Mouse (Mus musculus) CH12.LX (cell line): ENCODE measurements at regions not wholly inside any gene's neighbourhood (a gene's known extent, or its start where the extent isn't known, plus 50 kb on each side); places are given as distances from the start of the nearest gene placed in this dataset.

Experiments
- DNase-seq: peaks from one replicate; pipeline ENCODE4 v3.0.0-alpha.2; 2013; ENCODE audit errors: extremely low read depth
- H3K27ac ChIP-seq: 2 replicates; pipeline ENCODE4 v1.5.1; 2012; ENCODE audit warnings: low read depth, mild to moderate bottlenecking, control low read depth, moderate library complexity; ENCODE audit not compliant: insufficient read depth
- H3K27me3 ChIP-seq: replicated peaks from 2 replicates; pipeline ENCODE3; 2012; ENCODE audit warnings: inconsistent platforms
- H3K36me3 ChIP-seq, 2 experiments: replicated peaks in 1 of 2; 2 replicates each; pipeline versions ENCODE3 to v1.6.1; 2012; ENCODE audit warnings: inconsistent platforms in 1 of 2, low read length in 1 of 2, mild to moderate bottlenecking in 1 of 2, mixed read lengths in 1 of 2, moderate library complexity in 1 of 2; ENCODE audit not compliant: control insufficient read depth in 1 of 2, insufficient read depth in 1 of 2
- H3K4me1 ChIP-seq, 2 experiments: 2 replicates each; pipeline ENCODE4 v1.6.1; 2012; ENCODE audit warnings: inconsistent platforms in 1 of 2, moderate library complexity in 1 of 2; ENCODE audit not compliant: insufficient read depth in 2 of 2, control insufficient read depth in 1 of 2
- H3K4me2 ChIP-seq: 2 replicates; pipeline ENCODE4 v1.6.1; 2012; ENCODE audit warnings: low read depth, mild to moderate bottlenecking, control low read depth; ENCODE audit not compliant: poor library complexity, insufficient read depth, severe bottlenecking
- H3K4me3 ChIP-seq, 3 experiments: fragments of 150-350 bp in 1 of 3; sonication (generic) in 1 of 3; replicated peaks in 1 of 3; 2 replicates each; pipeline versions ENCODE3 to v1.5.1; 2011 to 2012; ENCODE audit warnings: low read depth in 2 of 3, low read length in 2 of 3, mild to moderate bottlenecking in 2 of 3, moderate library complexity in 2 of 3, control low read depth in 1 of 3, improper control_type of control experiment in 1 of 3, inconsistent platforms in 1 of 3, mixed read lengths in 1 of 3; ENCODE audit not compliant: poor library complexity in 1 of 3
- H3K79me2 ChIP-seq: replicated peaks from 2 replicates; pipeline ENCODE4 v1.6.1; 2012; ENCODE audit warnings: mild to moderate bottlenecking, moderate library complexity; ENCODE audit not compliant: control insufficient read depth, poor library complexity, insufficient read depth, severe bottlenecking; ENCODE audit errors: extremely low read depth
- H3K9ac ChIP-seq: 2 replicates; pipeline ENCODE4 v1.6.1; 2012; ENCODE audit warnings: low read depth, mild to moderate bottlenecking, control low read depth, moderate library complexity; ENCODE audit not compliant: insufficient read depth
- H3K9me3 ChIP-seq: replicated peaks from 2 replicates; pipeline ENCODE3; 2012; ENCODE audit warnings: low read length, inconsistent platforms, mixed read lengths
- BHLHE40 ChIP-seq: IDR thresholded peaks from 2 replicates; pipeline ENCODE4 v1.6.1; 2011; ENCODE audit warnings: mild to moderate bottlenecking, low read depth, low read length, improper control_type of control experiment
- CHD1 ChIP-seq: IDR thresholded peaks from 2 replicates; pipeline ENCODE4 v1.6.1; 2012; ENCODE audit warnings: low read depth, low read length, improper control_type of control experiment, inconsistent platforms
- CTCF ChIP-seq, 2 experiments: IDR thresholded peaks in 1 of 2; conservative IDR thresholded peaks in 1 of 2; 2 replicates each; pipeline ENCODE4 v1.5.1; 2011 to 2012; ENCODE audit warnings: low read depth in 2 of 2, low read length in 2 of 2, improper control_type of control experiment in 1 of 2, inconsistent platforms in 1 of 2, mild to moderate bottlenecking in 1 of 2, moderate library complexity in 1 of 2
- E2F4 ChIP-seq: IDR thresholded peaks from 2 replicates; pipeline ENCODE4 v1.6.1; 2011; ENCODE audit warnings: low read depth, low read length, improper control_type of control experiment; ENCODE audit not compliant: insufficient replicate concordance
- EP300 ChIP-seq: IDR thresholded peaks from 2 replicates; pipeline ENCODE4 v1.6.1; 2011; ENCODE audit warnings: low read length, improper control_type of control experiment
- GABPA ChIP-seq: IDR thresholded peaks from 2 replicates; pipeline ENCODE4 v1.6.1; 2012; ENCODE audit warnings: low read depth, low read length, improper control_type of control experiment, inconsistent platforms; ENCODE audit not compliant: insufficient replicate concordance
- HCFC1 ChIP-seq: IDR thresholded peaks from 2 replicates; pipeline ENCODE4 v1.6.1; 2012; ENCODE audit warnings: low read depth, mild to moderate bottlenecking, inconsistent platforms, low read length, improper control_type of control experiment
- IRF4 ChIP-seq: IDR thresholded peaks from 2 replicates; pipeline ENCODE4 v1.6.1; 2014; ENCODE audit warnings: low read depth, mild to moderate bottlenecking, inconsistent platforms, low read length, improper control_type of control experiment
- JUN ChIP-seq: IDR thresholded peaks from 2 replicates; pipeline ENCODE4 v1.6.1; 2011; ENCODE audit warnings: low read depth, mild to moderate bottlenecking, low read length, improper control_type of control experiment, moderate library complexity; ENCODE audit not compliant: insufficient read depth
- JUND ChIP-seq: conservative IDR thresholded peaks from 2 replicates; pipeline ENCODE4 v1.6.1; 2011; ENCODE audit warnings: low read depth, low read length, improper control_type of control experiment
- KAT2A ChIP-seq: IDR thresholded peaks from 2 replicates; pipeline ENCODE4 v1.6.1; 2012; ENCODE audit warnings: low read length, improper control_type of control experiment, inconsistent platforms; ENCODE audit not compliant: insufficient replicate concordance
- MAX ChIP-seq: IDR thresholded peaks from 2 replicates; pipeline ENCODE4 v1.6.1; 2011; ENCODE audit warnings: low read length, improper control_type of control experiment
- MAZ ChIP-seq: IDR thresholded peaks from 2 replicates; pipeline ENCODE4 v1.6.1; 2012; ENCODE audit warnings: low read depth, mild to moderate bottlenecking, inconsistent platforms, low read length, improper control_type of control experiment, moderate library complexity
- MXI1 ChIP-seq: IDR thresholded peaks from 2 replicates; pipeline ENCODE4 v1.6.1; 2011; ENCODE audit warnings: mild to moderate bottlenecking, low read depth, low read length, improper control_type of control experiment
- MYC ChIP-seq: IDR thresholded peaks from 2 replicates; pipeline ENCODE4 v1.6.1; 2011; ENCODE audit warnings: low read depth, mild to moderate bottlenecking, improper control_type of control experiment, low read length
- NRF1 ChIP-seq: IDR thresholded peaks from 2 replicates; pipeline ENCODE4 v1.6.1; 2014; ENCODE audit warnings: low read depth, mild to moderate bottlenecking, inconsistent platforms, low read length, improper control_type of control experiment, moderate library complexity
- POLR2A ChIP-seq: IDR thresholded peaks from 2 replicates; pipeline ENCODE4 v1.6.1; 2011; ENCODE audit warnings: low read depth, mild to moderate bottlenecking, improper control_type of control experiment, low read length
- RAD21 ChIP-seq: IDR thresholded peaks from 2 replicates; pipeline ENCODE4 v1.6.1; 2011; ENCODE audit warnings: low read depth, mild to moderate bottlenecking, low read length, improper control_type of control experiment, moderate library complexity
- RCOR1 ChIP-seq: conservative IDR thresholded peaks from 2 replicates; pipeline ENCODE4 v1.6.1; 2012; ENCODE audit warnings: low read depth, mild to moderate bottlenecking, inconsistent platforms, low read length, improper control_type of control experiment
- SMC3 ChIP-seq: IDR thresholded peaks from 2 replicates; pipeline ENCODE4 v1.6.1; 2011; ENCODE audit warnings: low read depth, low read length, improper control_type of control experiment
- TBP ChIP-seq: conservative IDR thresholded peaks from 2 replicates; pipeline ENCODE4 v1.6.1; 2011; ENCODE audit warnings: low read depth, low read length, improper control_type of control experiment
- UBTF ChIP-seq: IDR thresholded peaks from 2 replicates; pipeline ENCODE4 v1.6.1; 2012; ENCODE audit warnings: low read depth, mild to moderate bottlenecking, inconsistent platforms, low read length, improper control_type of control experiment, moderate library complexity
- USF1 ChIP-seq: IDR thresholded peaks from 2 replicates; pipeline ENCODE4 v1.6.1; 2014; ENCODE audit warnings: low read depth, mild to moderate bottlenecking, inconsistent platforms, low read length, improper control_type of control experiment
- USF2 ChIP-seq: conservative IDR thresholded peaks from 2 replicates; pipeline ENCODE4 v1.6.1; 2011; ENCODE audit warnings: low read depth, low read length, improper control_type of control experiment
- ZC3H11A ChIP-seq: IDR thresholded peaks from 2 replicates; pipeline ENCODE4 v1.6.1; 2012; ENCODE audit warnings: low read depth, mild to moderate bottlenecking, inconsistent platforms, low read length, improper control_type of control experiment
- ZMIZ1 ChIP-seq: IDR thresholded peaks from 2 replicates; pipeline ENCODE4 v1.6.1; 2012; ENCODE audit warnings: low read depth, mild to moderate bottlenecking, inconsistent platforms, low read length, improper control_type of control experiment
- ZNF384 ChIP-seq: IDR thresholded peaks from 2 replicates; pipeline ENCODE4 v1.6.1; 2012; ENCODE audit warnings: low read depth, low read length, improper control_type of control experiment, inconsistent platforms
- dilution Hi-C: fragments of 300-500 bp; cut with MboI; formaldehyde crosslinking; loops from 2 replicates; pipeline ENCODE4 v1.14.3; 2020; ENCODE audit warnings: low sequenced_read_pairs; ENCODE audit not compliant: extremely low pct_unique_long_range_greater_than_20kb, extremely low pct_ligation_motif_present
- in situ Hi-C: fragments of 300-500 bp; cut with MboI; formaldehyde crosslinking; loops from 3 replicates; pipeline ENCODE4 v1.14.3; 2019; ENCODE audit warnings: low sequenced_read_pairs, low pct_ligation_motif_present, low pct_unique_long_range_greater_than_20kb, mixed read lengths

DNA sequence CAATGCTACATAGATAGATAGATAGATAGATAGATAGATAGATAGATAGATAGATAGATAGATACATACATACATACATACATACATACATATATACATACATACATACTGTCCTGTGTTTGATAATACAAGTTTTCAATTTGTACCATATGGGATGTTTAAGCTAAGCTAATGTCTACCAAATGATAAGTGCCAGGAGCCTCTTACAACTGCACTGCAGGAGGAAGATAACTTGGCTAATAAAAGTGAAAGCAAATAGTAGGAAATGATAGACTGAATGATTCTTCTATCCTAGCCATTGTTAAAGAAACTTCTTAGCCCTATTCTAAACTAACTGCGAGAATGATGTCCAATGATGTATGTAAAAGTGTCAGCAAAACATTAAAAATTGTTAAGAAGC, 68.1 kb upstream of the P2ry1 start:
- DNase-seq, result no peak
- no peak for TF ChIP-seq JUND
- no peak for TF ChIP-seq SMC3
- TF ChIP-seq MAZ, result no peak
- no peak for TF ChIP-seq JUN
- TF ChIP-seq ZC3H11A, result no peak
- no peak for TF ChIP-seq UBTF
- TF ChIP-seq POLR2A, result no peak
- no peak for TF ChIP-seq TBP
- no peak for TF ChIP-seq E2F4
- no peak for TF ChIP-seq GABPA
- TF ChIP-seq MXI1, result no peak
- no peak for TF ChIP-seq HCFC1
- no peak for TF ChIP-seq RAD21
- TF ChIP-seq IRF4, result no peak
- TF ChIP-seq ZMIZ1, result no peak
- no peak for TF ChIP-seq CHD1
- TF ChIP-seq KAT2A, result no peak
- TF ChIP-seq BHLHE40, result no peak
- in situ Hi-C loops (no loop called here), dilution Hi-C loops (no loop called here)
- Histone ChIP-seq H3K9ac (no peak overlapping the region), H3K9me3 (no peaks in the 10 kb centered on the region), H3K36me3 (no peaks in the 10 kb centered on the region), H3K4me2 (no peak overlapping the region), H3K79me2 (no peaks in the 10 kb centered on the region), H3K4me1 (no peaks in the 10 kb centered on the region), H3K27ac (no peak overlapping the region), H3K27me3 (no peaks in the 10 kb centered on the region), H3K4me3 (no peak overlapping the region)

DNA sequence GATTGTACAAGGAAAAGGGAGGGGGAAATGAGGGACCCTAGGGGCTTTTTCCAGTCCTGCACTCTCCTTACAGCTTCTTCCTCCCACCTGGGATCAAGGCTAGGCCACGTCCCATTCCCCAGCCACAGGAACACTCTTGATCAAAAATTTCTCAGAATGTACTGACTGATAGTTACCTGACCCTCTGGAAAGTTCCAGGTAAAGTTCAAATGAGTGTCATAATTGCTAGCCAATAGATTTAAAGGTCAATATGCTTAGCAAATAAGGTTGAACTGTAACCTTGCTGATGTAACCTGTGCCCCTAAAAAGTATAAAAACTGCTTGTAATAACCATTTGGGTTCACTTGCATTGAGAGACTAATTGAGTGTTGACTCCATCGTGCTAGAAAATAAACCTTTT, 61.1 kb upstream of the P2ry1 start:
- H3K4me3 ChIP-seq, result no peak overlapping the region
- no peaks in the 10 kb centered on the region for H3K9me3 ChIP-seq
- H3K4me2 ChIP-seq, result no peak overlapping the region
- H3K27ac ChIP-seq, result no peak overlapping the region
- DNase-seq, result no peak
- TF ChIP-seq MXI1 (no peak), USF1 (no peak), ZC3H11A (no peak), CTCF (conservative IDR thresholded peaks at IDR 0.05 in 1 of 2, IDR thresholded peaks at IDR 0.05 in 1 of 2; ENCODE audit: low read depth in 2 of 2, low read length in 2 of 2) (no peak), ZNF384 (no peak), GABPA (no peak), CHD1 (no peak), RAD21 (no peak), EP300 (no peak), RCOR1 (no peak), USF2 (no peak), NRF1 (no peak), MAX (no peak), ZMIZ1 (no peak), POLR2A (no peak), MYC (no peak)
- dilution Hi-C loops (no loop called here), in situ Hi-C loops (no loop called here)
- H3K4me1 ChIP-seq, result no peaks in the 10 kb centered on the region
- no peaks in the 10 kb centered on the region for H3K36me3 ChIP-seq
- no peaks in the 10 kb centered on the region for H3K79me2 ChIP-seq
- H3K27me3 ChIP-seq, result no peaks in the 10 kb centered on the region
- no peak overlapping the region for H3K9ac ChIP-seq
